Mouse (Mus musculus) gastrocnemius, adult 2 months (tissue): Measurements from ENCODE around the gene Josd1. TPM values are rescaled to one million over a fixed set of nuclear protein-coding genes. Genes with fewer than 3 reads are reported as not detected.

Experiments
- DNase-seq: peaks from one replicate; pipeline ENCODE4 v3.0.0; 2022
- H3K27ac ChIP-seq: fragments of 200-600 bp; 2 replicates; pipeline ENCODE4 v1.8.1; 2022; ENCODE audit warnings: mild to moderate bottlenecking
- H3K4me3 ChIP-seq: fragments of 200-600 bp; 2 replicates; pipeline ENCODE4 v1.8.1; 2022; ENCODE audit warnings: mild to moderate bottlenecking, moderate library complexity
- CTCF ChIP-seq: fragments of 200-600 bp; IDR thresholded peaks from 2 replicates; pipeline ENCODE4 v1.8.1; 2022; ENCODE audit warnings: antibody characterized with exemption, mild to moderate bottlenecking, moderate library complexity
- intact Hi-C: fragments of 180-260 bp; cut with DNase I; formaldehyde crosslinking; loops from one replicate; pipeline ENCODE4 v1.15.1; 2025
- total RNA-seq, 2 experiments: library from RNA; stranded (reverse); gene quantifications; 2 replicates each; pipeline ENCODE4 v1.2.3; 2021

Gene Josd1
- total RNA-seq, 2 experiments from 2014 or later, result 12.3 to 18.7 TPM

- TF ChIP-seq CTCF, result no peak
- intact Hi-C loops, result no loop called here
- no peak overlapping the region for H3K27ac ChIP-seq
- DNase-seq, result no peak
- H3K4me3 ChIP-seq, result no peak overlapping the region
These were observed 27.9 kb upstream of the Josd1 start for GRCm38 (mm10) chr15:79715646-79716045.

- Histone ChIP-seq H3K27ac (no peak overlapping the region), H3K4me3 (no peak overlapping the region)
- intact Hi-C loops, result no loop called here
- TF ChIP-seq CTCF, result peak; percentile 35
- DNase-seq, result no peak
These were observed 20.6 kb upstream of the Josd1 start for GRCm38 (mm10) chr15:79708229-79708822.

GRCm38 (mm10) chr15:79706603-79707214 lies 19.0 kb upstream of the Josd1 start:
- no peak overlapping the region for H3K4me3 ChIP-seq
- TF ChIP-seq CTCF, result no peak
- no peak overlapping the region for H3K27ac ChIP-seq
- intact Hi-C loops, result no loop called here
- DNase-seq, result no peak

- no peak for TF ChIP-seq CTCF
- DNase-seq, result no peak
- intact Hi-C loops, result no loop called here
These were observed 10.0 kb upstream of the Josd1 start for GRCm38 (mm10) chr15:79697558-79698187.

GRCm38 (mm10) chr15:79697011-79697410 lies 9.3 kb upstream of the Josd1 start:
- TF ChIP-seq CTCF, result no peak
- intact Hi-C loops, result no loop called here
- no peak for DNase-seq
- no peak overlapping the region for H3K4me3 ChIP-seq
- H3K27ac ChIP-seq, result no peak overlapping the region

More at GRCm38 (mm10) chr15:79697558-79698187, 10.0 kb upstream of the Josd1 start:
- H3K27ac ChIP-seq, result no peak overlapping the region
- no peak overlapping the region for H3K4me3 ChIP-seq

GRCm38 (mm10) chr15:79696508-79696907 lies 8.8 kb upstream of the Josd1 start:
- no peak overlapping the region for H3K27ac ChIP-seq
- TF ChIP-seq CTCF, result no peak
- DNase-seq, result no peak
- intact Hi-C loops, result no loop called here
- H3K4me3 ChIP-seq, result no peak overlapping the region

GRCm38 (mm10) chr15:79695516-79695915 lies 7.8 kb upstream of the Josd1 start:
- intact Hi-C loops, result no loop called here
- no peak overlapping the region for H3K27ac ChIP-seq
- TF ChIP-seq CTCF, result no peak
- H3K4me3 ChIP-seq, result no peak overlapping the region
- DNase-seq, result no peak

- intact Hi-C loops, result no loop called here
- no peak for DNase-seq
- TF ChIP-seq CTCF, result no peak
These were observed 6.8 kb upstream of the Josd1 start for GRCm38 (mm10) chr15:79694512-79694911.

GRCm38 (mm10) chr15:79693740-79694139 lies 6.0 kb upstream of the Josd1 start:
- no peak for TF ChIP-seq CTCF
- intact Hi-C loops, result no loop called here
- no peak overlapping the region for H3K4me3 ChIP-seq
- DNase-seq, result no peak
- no peak overlapping the region for H3K27ac ChIP-seq

More at GRCm38 (mm10) chr15:79694512-79694911, 6.8 kb upstream of the Josd1 start:
- no peak overlapping the region for H3K27ac ChIP-seq
- no peak overlapping the region for H3K4me3 ChIP-seq

GRCm38 (mm10) chr15:79692334-79692733 lies 4.6 kb upstream of the Josd1 start:
- H3K27ac ChIP-seq, result no peak overlapping the region
- H3K4me3 ChIP-seq, result no peak overlapping the region
- no peak for DNase-seq
- TF ChIP-seq CTCF, result no peak
- intact Hi-C loops, result no loop called here

- intact Hi-C loops, result loop anchor here (2.0 kb wide), 1 partner anchor 50 kb away; no protein-coding TSS in a partner anchor
- no peak for TF ChIP-seq CTCF
- H3K27ac ChIP-seq, result peak overlapping the region; percentile 97
- DNase-seq, result peak; percentile 74
- H3K4me3 ChIP-seq, result peak overlapping the region; percentile 98
These were observed 3.3 kb upstream of the Josd1 start for GRCm38 (mm10) chr15:79691023-79691508.

- no peak for TF ChIP-seq CTCF
- Histone ChIP-seq H3K27ac (peak within 1 kb of the TSS; percentile 98), H3K4me3 (peak within 1 kb of the TSS; percentile 98)
- peak; percentile 98 for DNase-seq
- intact Hi-C loops, result loop anchor here (2.0 kb wide), 1 partner anchor 50 kb away; no protein-coding TSS in a partner anchor
These were observed 2.8 kb upstream of the Josd1 start, which contains the start of gene Gtpbp1 for GRCm38 (mm10) chr15:79690426-79691022. TSS of gene Gtpbp1 (plus strand) at chr15:79690845.
